Mouse (Mus musculus) kidney, adult 8-10 months (tissue): ENCODE measurements around the gene Ddx3x.
"Not testable (repeated sequence)": the region's sequence is repeated elsewhere in the genome, so short reads cannot be mapped to it uniquely, and the experiment has no call there.

Experiments used
- DNase-seq, 2 experiments: peaks; one replicate each; pipeline ENCODE4 v3.0.0; 2022

The Ddx3x gene

GRCm38 (mm10) chrX:13280409-13281328 lies at the start of gene Ddx3x:
Gene Ddx3x, plus strand, starts transcription at chrX:13280970.
- DNase-seq, result peak; percentile 87 to 95

DNA sequence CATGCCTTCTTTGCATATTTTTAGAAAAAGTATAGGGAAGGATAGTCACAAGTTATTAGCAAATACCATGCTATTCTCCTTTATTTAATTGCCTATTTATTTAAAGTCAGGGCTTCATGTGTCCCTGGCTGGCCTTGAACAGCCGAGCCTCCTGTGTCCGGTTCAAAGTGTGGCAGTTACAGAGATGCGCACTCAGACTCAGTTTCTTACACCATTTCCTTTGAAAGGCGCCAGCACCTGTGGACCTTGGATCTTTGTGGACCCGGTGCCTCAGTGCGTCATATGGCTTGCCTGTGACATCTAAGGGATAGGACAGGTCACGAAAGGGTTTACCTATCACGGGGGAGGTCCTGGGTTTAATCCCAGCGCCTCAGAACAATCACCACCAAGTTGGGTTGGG lies 49.5 kb upstream of the Ddx3x start:
- no peak for DNase-seq

DNA sequence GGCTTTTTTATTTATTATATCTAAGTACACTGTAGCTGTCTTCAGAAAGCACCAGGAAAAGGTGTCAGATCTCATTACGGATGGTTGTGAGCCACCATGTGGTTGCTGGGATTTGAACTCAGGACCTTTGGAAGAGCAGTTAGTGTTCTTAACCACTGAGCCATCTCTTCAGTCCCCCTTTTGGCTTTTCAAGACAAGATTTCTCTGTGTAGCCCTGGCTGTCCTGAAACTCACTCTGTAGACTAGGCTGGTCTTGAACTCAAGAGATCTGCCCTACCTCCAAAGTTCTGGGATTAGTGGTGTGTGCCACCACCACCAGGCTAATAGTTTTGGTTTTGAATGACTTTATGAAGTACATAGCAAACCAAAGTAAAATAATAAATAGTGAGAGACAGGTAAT lies 47.9 kb upstream of the Ddx3x start:
- DNase-seq, result not testable (repeated sequence)

DNA sequence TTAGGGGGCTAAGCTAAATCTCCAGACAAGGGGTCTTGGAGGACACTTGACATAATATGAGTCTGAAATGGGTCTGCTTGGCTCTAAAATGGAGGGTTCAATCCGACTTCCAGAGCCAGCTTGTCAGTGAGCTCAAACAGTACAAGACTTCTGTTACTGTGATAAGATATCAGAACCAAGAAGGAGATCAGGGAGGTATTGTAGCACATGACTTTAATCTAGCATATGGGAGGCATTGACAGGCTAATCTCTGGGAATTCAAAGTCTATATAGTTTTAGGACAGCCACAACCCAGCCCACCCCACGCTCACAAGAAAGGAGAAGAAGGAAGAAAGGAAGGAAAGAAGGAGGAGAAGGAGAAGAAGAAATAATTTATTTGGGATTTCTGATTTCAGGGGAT lies 47.1 kb upstream of the Ddx3x start:
- no peak for DNase-seq

DNA sequence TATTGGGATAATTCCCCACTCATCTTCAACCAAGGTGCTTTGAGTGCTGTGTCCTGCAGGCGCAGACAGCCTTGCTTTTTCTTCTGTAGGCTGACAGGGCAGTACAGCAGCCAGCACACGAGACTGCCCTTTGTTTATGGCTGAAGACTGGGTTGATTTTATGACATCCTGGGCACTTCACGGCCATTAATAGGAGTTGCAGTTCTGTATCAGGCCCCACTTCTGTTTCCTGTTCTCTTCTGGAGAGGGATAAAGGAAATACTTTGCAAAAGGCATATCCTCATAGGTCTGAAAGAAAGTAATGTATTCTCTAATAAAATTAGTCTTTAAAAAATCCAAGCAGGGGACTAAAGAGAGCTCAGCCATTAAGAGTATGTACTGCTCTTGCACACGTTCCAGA lies 46.1 kb upstream of the Ddx3x start:
- no peak for DNase-seq

DNA sequence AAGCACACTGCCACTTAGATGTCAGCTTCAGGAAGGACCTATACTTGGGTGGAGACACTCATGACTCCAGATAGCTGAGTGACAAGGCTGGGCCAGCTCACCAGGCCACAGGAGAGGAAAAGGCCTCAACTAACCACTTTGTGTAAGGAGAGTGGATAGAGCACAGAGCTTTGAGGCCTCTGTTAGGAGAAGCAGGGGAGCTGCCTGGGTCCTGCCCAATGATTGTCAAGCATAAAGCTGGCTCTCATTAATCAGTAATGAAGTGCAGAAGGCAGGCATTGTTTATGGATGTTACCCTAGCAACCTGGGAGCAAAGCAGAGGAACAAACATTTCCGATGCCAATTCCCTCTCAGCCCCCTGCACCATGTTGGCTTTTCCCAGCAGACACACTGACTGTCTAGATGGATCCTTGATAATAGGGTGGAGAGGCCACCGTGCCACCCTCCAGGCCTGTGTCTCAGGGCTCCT lies 44.6 kb upstream of the Ddx3x start:
- peak in 1 of 2 experiments; percentile 74 for DNase-seq

GRCm38 (mm10) chrX:13239455-13239854 lies 41.3 kb upstream of the Ddx3x start:
- no peak for DNase-seq

DNA sequence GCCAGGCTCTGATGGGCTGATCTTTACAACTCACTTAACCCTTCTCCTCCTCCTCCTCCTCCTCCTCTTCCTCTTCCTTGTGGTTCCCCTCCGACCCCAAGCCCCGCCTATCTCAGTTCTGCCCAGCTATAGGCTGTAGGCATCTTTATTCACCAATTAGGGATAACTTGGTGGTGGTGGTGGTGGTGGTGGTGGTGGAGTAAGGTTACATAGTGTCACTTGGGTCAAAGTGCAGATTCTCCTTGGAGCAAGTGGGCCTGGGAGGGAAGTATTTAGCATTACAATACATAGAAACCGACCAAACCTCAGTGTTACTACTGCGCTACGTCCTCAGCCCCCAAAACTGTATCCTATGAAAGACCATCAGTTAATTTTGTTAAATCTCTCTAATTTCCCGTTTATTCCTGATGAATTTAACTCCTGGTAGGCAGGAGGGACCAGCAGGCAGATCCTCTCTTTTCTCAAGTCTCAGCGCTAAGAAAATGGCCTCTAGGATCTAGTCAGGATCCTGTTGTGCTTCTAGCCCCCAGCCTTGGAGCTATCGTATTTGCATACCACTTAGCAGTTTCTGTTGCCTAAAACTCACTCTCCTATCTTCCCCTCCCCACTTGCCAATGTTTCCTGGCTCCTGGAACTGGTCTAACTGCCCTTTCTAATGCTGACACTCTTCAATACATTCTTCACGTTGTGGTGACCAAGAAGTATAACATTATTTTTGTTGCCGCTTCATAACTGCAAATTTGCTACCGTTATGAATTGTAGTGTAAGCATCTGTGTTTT lies 39.9 kb upstream of the Ddx3x start:
- no peak for DNase-seq

DNA sequence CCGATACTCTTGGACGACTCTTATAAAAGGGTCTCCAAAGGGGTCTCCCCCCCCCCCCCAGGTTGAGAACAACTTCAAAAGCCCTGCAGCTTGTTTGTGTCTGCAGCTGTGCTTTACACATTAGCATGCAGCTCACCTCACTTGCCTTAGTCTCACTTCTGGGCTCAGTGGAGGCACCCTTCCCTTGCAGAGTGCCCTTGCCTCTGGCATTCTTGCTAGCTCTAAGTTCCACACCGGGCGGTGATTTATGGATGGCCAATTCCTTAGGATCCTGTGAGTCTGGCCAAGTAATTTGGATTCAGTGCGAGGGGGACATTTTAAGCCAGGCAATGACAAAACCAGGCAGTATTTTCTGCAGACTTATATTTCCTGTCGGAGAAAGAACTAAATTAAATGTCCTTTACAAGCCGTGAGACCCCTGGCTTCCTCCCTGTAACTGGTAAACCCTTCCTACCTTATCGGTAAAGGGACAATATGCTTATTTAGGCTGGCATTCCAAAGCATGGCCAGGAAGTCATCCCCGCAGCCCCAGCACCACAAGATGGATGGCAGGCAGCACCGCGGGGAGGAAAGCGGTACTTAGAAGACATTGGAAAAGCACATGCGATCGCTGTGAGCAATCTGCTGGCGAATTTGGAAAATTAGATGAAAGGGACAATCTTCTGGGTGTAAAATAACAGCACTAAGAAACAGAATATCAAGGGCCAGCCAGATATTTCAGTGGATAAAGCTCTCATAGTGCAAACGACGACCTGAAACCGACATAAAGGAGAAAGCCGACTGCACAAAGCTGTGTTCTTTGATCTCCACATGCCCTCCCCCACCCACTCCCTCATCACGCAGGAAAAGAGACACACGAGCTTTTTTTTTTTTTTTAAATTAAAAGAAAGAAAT lies 39.1 kb upstream of the Ddx3x start:
- peak in 1 of 2 experiments; percentile 39 for DNase-seq

DNA sequence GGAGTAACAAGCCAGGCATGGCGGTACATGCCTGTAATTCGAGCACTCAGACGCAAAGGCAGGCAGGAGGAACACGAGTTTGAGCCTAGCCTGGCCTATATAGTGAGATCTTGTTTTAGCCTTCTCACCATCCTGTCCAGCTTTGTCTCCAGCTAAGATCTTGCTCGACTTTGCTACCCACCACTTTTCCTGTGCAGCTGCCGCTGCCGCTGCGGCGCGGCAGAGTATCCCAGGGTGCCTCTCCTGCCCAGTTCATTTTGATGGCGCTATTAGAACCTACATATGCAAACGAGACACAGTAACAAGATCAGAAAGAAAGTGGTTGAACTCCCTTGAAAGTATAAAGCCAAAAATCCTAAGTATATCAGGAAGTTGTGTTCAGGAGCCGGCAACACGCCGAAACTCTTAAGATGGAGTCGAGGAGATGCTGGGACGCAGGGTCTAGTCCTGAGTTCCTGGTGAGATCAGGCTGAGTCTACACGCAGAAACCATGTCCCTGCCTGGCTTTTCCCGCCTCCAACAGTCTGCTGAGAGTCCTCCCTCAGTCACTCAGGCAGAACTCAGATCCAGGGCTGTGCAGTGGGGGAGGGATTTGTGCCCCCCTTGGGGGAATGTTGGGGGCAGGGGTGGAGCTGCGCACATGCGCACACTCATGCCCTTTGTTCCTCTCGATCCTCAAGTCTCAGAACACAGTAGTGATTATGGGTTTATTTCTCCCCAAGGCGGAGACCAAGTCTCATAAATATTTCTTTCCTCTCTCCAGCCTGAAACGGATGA lies 38.3 kb upstream of the Ddx3x start:
- DNase-seq, result peak; percentile 90 to 94

DNA sequence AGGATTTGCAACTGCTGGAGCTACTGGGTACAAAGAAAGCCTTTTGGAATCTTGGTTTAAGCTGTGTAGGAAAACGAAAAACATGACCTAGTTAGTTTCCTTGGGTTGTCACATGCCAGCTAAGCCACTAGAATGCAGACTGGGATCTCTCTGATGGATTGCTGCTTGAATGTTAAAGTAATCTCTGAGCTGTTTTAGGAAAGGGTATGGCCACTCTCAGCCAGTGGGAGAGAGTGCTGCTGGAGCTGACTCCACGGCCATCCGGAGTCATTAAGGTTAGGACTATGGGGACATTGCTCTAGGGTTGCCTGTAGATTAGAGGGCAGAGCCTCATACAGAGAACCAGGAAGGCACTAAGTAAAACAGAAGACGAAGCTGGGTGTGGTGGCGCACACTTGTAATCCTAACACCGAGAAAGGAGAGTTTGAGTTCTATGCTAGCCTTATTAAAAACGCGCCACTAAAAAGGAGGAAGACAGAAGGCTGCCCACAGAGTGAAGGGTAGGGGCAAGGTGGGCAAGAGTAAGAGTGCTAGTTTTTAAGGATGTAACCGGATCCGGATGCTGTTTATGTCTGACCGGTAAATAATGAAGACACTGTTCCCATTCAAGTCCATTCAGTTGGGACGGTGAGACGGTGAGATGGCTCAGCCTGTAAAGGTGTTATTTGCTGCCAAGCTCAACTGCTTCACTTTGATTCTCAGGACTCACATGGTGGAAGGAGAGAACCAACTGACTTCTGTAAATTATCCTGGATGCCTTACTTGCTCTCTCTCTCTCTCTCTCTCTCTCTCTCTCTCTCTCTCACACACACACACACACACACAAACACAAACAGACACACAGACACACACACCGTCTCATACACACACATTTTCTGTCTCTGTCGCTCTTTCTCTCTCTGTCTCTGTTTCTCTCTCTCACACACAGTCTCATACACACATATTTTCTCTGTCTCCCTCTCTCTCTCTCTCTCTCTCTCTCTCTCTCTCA lies 37.3 kb upstream of the Ddx3x start:
- no peak for DNase-seq

- DNase-seq, result peak; percentile 51 to 72
These were observed 36.2 kb upstream of the Ddx3x start for GRCm38 (mm10) chrX:13244588-13244987.

- peak in 1 of 2 experiments; percentile 48 for DNase-seq
These were observed 35.7 kb upstream of the Ddx3x start for GRCm38 (mm10) chrX:13245027-13245426.

GRCm38 (mm10) chrX:13251683-13252082 lies 29.1 kb upstream of the Ddx3x start:
- no peak for DNase-seq

GRCm38 (mm10) chrX:13254273-13254672 lies 26.5 kb upstream of the Ddx3x start:
- no peak for DNase-seq

GRCm38 (mm10) chrX:13263356-13263755 lies 17.4 kb upstream of the Ddx3x start:
- DNase-seq, result no peak

DNA sequence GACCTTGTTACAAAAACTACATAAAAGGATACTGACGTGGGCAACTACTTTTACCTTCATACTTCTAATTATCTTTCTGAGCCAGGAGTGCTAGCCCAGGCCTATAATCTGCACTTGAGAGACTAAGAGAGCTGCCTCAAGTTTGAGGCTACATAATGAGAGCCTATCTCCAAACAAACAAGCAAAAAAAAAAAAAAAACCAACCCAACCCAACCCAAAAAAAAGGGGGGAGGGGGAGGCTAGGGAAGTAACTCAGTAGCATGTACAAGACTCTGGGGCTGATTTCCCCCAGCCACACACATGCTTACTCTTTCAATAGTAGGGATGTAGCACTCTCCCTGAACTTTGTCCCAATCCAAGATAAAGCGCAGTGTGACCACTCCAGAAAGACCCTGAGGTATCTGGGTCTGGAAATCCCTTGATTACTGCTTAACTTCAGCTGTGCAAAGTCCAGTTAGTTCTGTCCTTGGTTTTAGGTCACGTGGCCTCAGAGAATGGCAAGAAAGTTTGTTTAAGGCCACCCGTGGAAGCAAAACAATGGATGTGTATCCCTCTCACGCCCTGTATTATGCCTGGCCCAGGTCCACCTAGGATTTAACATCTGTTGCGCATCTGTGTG lies 5.1 kb upstream of the Ddx3x start:
- peak; percentile 38 to 67 for DNase-seq

GRCm38 (mm10) chrX:13278996-13279395 lies 1.8 kb upstream of the Ddx3x start:
- no peak for DNase-seq

DNA sequence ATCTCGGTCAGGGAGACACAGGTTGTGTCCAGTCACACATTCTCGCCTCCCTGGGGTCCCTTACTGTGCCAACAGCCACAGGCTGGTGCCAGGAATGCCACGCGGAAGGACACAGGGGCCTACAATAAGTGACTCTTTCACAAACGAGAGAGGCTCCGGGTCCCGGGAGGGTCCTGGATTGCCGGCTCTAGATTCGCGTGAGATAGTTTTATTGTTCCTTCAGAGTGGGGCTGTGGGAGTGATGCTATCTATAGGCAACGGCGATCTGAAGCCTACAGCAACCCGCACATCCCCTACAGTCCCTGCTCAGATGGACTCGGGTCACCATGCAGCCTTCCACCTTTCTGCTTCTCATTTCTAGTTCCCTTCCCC lies 747 bp upstream of the Ddx3x start:
- DNase-seq, result peak; percentile 47 to 63
